Mouse (Mus musculus): ENCODE measurements at regions not wholly inside any gene's neighbourhood (a gene's known extent, or its start where the extent isn't known, plus 50 kb on each side); places are given as distances from the start of the nearest gene placed in this dataset.
A peak's percentile ranks its signal among the peaks of the same experiment; 100 is the strongest.

DNA sequence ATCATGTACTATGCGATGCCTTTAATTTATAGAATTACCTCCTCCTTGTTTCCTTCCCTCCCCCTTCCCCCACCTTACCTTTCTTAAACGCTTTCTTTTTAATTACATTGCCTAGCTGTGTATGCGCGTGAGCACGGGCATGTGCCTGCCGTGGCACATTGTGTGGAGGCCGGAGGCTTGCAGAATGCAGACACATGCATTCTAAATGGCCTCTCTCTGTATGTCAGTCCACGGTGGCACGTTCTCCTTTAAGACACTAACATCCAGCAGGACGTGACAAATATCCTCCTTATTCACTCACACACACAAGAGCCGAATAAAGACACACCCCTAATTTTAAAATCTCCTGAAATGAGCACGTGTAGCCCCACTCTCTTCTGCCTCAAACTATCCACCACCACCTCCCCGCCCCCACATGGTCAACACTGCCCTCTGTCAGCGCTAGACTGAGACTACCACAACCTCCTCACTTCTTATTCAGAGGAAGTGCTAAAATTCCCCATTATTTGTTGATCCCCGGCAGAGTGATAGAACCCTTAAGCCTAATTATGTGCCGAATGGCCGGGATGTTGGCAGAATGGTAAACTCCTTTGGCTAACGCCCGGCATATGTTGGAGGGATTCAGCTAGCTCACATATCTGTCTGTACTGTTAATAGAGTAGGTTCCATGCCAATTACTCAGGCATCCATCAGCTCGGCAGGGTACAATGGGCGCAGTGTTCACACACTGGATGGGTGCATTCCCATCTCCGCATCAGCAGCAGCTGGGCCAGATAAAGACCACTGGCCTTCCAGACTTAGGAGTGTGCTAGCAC is 70.5 kb upstream of the Zfp217 start:
- DNase-seq: peak in 1 of 2 experiments; percentile 48

GRCm38 (mm10) chr2:170216311-170216710 is 68.4 kb upstream of the Zfp217 start:
- no peak for DNase-seq

GRCm38 (mm10) chr2:170209121-170209520 is 61.2 kb upstream of the Zfp217 start:
- peak in 1 of 2 experiments; percentile 14 for DNase-seq

- no peak for DNase-seq
Measured at GRCm38 (mm10) chr2:170207878-170208277, 60.0 kb upstream of the Zfp217 start.

GRCm38 (mm10) chr2:170207395-170207794 is 59.5 kb upstream of the Zfp217 start:
- DNase-seq: no peak

DNA sequence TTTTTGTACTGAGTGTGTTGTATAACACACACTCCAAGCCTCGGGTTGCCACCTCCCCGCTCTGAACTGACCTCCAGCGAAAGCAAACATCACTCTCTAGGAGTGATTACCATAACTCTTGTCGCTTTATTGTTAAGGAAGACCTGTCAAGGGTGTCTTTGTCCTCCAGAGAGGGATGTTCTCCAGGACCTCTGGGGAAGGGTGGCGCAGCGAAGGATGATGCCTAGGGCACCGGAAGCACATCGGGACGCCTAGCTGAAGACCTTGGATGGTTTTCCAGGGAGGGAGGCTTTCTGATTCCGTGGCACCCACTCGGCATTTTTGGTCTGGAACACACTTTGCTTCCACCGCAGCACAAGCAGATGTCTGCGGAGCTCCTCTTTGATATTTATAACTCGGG is 59.0 kb upstream of the Zfp217 start:
- no peak for DNase-seq

GRCm38 (mm10) chr2:170206442-170206754 is 58.5 kb upstream of the Zfp217 start:
- DNase-seq: no peak

DNA sequence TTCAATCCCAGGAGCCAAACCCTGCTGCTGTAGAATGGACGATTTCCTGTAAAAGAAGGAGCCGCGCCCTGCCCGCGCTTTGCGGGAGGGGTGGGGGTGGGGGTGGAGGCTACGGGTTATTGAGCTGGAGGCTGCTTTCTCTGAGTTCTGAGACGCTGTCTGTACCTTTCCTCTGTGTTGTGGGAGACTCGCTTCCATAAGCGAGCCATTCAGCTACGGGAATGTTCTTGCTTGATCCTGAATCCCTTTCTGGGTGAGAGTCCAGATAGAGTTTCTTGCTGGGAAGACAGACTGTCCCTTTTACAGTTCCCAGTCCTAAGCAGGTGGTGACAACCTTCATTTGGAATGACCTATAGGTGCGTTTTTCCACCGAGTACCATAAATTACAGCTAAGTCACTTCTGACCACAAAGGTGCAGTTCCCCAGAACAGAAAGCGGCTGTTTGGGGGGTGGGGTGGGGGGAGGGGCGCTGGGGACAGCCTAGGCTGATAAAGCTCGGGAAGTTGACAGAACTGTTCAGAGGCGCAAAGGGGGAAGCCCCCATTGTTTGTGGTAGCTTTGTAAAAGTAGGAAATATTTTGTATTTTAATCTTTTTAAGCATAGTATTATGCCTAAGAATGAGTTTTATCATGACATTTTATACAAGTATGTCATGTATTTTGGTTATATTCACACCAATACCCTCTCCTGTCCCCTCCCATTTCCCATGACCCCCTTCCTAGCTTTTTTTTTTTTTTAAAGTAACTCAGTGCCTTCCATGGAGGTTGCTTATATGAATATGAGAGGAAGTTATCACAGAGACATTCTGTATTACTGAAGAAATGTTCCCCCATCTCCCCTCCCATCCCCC is 57.9 kb upstream of the Zfp217 start:
- DNase-seq: no peak

DNA sequence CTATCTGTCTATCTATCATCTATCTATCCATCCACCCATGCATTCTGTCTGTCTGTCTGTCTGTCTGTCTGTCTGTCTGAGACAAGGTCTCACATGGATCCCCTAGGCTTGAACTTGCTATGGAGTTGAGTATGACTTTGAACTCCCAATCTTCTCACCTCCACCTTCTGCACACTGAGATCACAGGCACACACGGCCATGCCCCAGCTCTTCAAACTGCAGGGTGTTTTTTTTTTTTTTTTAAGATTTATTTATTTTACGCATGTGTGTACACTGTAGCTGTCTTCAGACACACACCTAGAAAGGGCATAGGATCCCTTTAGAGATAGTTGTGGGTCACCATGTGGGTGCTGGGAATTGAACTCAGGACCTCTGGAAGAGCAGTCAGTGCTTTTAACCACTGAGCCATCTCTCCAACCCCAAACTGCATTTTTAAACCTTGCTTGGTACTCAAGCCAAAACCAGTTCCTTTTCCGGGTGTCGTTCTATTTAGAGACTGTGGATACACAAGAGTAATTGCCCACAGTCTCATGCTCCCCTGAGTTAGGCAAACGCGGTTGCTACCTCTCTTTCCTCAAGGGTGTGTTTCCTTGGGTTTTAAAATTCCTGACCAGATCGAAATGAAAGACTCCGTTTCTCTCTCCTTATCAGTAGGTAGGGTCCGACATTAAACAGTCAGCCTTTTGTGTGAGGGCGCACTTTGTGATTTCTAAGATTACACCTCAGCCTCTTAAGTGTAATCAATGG is 57.0 kb upstream of the Zfp217 start:
- no peak for DNase-seq

DNA sequence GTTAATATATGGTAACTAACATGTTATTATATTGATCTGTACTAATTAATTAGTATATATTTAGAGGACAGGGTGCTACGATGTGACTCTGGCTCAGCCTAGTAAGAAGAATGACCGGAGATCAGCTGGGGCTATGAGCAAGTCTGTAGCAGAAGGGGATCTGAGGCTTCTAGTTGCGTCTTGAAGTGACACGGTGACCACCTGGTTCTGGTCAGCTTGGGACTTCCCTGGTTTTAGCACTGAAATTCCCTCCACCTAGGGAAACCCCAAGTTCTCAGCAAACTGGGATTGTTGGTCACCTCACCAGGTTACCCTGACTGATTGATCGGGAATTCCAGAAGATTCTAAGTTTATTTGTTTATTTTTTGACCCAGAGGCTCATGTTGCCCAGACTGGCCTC is 55.6 kb upstream of the Zfp217 start:
- no peak for DNase-seq

DNA sequence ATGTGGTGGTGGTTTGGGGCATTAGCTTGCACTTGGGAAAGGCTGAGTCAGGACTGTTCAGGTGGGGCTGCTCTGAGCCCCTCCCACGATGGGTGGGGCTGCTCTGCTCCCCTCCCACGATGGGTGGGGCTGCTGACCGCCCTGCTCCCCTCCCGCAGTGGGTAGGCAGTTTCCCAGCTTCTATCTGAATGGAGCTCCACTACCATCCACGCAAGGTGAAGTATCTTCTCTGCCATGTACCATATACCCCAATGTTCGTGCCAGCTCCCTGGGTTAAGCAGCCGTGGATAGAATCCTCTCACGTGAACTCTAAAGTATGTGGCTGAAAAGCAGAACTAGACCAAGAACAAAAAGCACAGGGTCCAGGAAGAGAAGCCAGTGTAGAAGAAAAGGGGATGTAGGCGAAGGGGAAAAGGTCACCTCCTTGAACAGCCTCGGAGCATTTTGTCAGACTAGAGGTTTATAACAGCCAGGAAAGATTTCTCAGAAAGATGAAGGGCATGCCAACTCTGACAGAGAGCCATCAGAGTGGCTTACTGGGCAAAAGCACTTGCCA is 54.0 kb upstream of the Zfp217 start:
- no peak for DNase-seq

Data from cerebellum, postnatal 25 days (tissue).